Mouse (Mus musculus) cerebellum, adult 9-10 months (tissue): ENCODE measurements at regions not wholly inside any gene's neighbourhood (a gene's known extent, or its start where the extent isn't known, plus 50 kb on each side); places are given as distances from the start of the nearest gene placed in this dataset.

Source experiments
- DNase-seq: peaks from one replicate; pipeline ENCODE4 v3.0.0; 2022

DNA sequence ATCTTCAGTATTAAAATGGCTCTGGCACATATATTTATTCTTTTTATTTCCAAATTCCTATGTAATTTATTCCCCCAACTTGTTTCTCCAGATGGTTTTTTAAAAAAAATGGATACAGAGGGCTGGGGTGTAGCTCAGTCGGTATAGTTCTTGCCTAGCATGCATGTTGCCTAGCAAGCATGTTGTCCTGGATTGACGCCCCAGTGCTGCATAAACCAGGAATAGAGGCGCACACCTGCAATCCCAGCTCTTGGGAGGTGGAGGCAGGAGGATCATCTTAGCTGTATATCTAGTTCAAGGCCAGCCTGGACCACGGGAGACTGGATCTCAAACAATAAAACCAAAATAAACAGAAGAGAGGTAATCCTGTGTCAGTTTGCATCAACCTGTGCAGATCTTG is 183.5 kb upstream of the Jmjd1c start:
- no peak for DNase-seq

DNA sequence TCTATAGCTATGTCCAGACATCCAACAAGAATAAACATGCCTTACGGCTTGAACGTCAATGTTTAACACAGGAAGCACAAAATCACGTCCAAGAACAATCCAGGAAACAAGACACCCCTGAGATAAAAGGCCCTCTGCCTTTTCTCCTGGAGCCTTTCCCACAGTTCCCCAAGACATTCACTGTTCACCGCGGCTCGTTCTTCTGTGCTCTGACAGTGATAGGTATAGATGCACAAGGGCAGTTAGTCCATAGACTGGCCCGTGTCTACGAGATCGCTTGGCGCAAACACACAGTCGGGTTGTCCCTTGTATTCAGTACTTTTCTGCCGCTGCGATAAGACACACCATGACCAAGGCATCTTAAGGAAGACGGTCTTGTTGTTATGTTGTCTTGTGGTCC is 182.7 kb upstream of the Jmjd1c start:
- no peak for DNase-seq

DNA sequence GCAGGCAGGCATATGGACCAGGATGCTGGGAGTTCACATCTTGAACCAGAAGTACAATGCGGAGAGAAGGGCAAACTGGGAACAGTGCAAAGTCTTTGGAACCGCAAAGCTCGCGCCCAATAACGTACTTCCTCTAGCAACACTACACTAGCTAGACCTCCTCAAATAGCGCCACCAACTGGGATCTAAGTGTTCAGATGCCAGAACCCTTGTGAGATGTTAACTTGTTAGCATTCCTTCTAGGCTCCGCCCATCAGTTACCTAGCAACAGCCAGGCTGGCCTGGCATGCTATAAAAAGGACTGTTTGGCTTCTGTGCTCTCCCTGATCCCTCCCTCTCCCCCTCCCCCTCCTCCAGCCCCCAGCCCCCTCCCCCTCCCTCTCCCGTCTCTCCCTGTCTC is 182.3 kb upstream of the Jmjd1c start:
- no peak for DNase-seq

DNA sequence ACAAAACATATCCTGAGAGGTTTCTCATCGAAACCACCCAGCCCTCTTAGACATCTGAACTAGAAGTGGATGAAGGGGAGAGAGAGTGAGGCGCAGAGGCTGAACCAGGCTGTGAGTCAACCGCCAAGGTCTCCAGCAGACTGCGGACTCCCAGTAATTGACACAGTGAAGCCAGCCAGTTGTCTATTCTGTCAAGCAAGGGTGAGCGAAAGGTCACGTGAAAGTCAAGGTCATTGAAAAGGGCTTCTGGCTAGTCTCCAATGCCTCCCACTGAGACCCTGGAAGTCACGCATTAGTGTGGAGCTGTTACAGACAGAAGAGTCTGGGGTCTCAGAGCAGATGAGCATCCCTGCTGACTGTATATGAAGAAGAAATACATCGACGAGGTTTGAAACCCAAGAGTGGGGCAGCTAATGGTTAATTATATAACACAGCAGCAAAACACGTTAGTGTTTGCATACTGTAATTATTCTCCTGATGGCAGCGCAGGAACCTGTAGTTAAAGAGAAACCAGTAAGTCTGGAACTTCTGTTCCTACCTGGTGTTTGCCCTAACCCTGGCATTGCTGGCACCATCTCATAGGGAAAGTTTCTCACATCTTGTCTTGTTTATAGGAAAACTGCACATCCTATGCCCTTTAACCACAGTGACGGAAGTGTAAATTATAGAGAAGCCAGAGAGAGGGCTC is 181.5 kb upstream of the Jmjd1c start:
- no peak for DNase-seq

DNA sequence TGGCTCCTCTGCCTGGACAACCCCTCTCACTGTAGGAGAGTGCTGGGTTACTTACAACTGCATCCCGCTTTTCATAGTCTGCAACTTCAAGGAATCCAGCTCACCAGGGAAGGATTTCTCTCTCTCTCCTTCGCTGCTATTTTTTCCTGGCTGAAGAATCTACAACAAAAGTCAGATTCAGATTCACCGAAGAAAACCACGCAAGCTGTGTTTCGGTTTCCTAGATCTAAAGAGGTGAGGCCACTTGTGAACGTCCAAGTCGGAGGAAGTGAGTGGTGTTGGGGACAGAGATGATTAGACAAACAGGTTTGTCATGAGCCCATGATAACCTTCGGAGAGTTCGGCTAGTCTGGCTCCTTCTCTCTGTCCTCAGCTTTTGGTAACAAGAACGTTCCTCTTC is 180.1 kb upstream of the Jmjd1c start:
- no peak for DNase-seq

DNA sequence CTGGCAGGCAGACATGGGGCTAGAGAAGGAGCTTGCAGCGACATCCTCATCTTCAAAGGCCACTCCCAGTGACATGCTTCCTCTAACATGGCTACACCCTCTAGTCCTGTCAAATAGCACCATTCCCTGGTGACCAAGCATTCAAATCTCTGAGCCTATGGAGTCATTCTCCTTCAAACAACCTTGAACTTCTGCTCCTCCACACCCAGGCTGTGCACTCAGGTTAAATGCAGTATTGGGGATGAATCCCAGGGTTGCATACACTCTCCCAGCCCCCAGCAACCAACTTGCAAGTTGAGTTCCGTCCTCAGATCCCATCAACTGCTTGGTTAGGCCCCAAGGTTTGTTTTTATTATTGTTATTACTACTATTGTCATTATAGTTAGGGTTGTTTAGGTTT is 178.2 kb upstream of the Jmjd1c start:
- no peak for DNase-seq

DNA sequence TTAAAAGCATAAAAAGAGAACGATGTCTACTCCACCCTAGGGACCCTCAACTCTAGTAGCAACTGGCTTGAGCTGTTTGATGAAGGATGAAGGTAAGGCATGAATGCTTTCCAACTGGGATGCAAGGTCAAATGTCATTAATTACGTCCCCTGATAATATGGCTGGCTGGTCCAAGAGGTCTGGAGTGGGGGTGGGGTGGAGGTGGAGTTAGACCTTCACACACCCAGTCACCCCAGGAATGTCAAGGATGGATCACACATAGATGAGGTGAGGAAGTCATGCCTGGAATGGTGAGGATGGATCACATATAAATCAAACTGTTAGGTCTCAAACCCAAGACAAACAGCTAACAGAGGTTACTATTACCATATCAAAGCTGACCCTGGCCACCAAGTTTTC is 177.2 kb upstream of the Jmjd1c start:
- DNase-seq = no peak

DNA sequence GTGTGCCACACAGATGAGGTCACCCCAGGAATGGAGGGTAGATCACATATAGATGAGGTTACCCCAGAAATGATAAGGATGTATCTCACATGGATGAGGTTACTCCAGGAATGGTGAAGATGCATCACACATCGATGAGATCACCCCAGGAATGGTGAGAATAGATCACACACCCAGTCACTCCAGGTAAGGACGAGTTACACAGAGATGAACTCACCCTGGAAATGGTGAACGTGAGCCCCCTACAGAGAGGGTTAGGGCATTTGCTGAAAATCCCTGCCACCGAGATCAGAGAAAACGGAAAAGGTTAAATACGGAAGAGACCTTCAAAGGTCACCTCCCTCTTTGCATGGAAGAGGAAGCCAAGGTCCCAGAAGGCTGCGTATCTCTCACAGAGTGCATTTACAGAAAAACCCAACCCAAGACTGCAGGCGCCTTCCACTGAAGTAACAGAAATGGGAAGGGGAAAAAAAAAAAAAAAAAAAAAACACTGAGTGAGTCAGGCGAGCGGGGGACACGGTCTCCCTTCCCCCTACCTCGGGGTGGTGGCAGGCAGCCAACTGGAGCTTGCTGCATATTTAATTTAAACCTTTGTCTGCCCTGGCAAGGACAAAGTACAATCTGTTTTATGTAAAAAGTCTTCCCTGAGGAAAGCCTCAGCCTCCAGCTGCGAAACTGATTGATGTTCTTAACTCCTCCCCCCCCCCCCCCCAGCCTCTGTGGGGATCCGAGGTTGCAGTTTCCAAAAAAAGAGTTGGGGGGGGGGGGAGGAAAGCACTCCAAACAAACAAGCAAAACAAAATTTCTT is 175.8 kb upstream of the Jmjd1c start:
- DNase-seq = peak; percentile 75

DNA sequence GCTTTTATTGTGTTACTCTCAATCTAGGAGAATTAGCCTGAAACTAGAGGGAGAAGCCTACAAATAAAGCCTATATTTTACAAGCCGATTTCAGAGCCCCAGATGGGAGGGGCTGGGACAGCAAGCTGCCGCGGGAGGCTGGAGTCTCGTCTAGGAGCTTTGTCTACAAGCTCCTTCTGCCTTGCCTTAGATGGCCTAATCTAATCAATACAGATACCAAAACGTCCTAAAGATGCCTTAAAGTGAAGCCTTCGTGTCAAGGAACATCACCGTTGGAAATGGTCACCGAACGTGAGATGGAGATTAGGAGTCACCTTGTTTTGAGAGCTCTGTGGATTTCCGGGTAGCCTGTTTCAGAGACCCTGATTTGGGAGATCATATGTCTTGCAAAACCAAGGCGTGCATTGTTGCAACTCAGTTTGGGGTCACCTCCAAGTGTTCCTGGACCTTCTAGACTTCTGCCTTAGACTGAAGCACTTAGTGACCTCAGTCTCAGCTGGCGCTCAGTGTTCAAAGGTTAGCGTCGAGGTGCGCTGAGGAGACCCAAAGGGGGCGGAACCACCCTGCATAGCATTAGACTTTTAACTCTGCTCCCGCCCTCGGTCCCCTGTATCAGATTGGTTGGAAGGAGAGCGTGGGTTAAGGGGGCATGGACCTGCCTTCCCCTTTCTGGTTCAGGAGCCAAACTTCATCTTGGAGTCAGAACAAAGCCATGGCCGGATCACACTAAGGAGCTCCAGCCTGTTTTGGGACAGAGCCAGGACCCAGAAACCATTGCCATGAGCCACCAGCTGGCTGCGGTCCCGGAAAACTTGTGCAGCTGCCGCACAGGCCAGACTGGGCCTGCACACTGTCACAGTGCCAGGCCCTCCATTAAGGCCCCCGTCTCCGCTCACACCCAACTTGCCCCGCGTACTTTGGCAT is 174.9 kb upstream of the Jmjd1c start:
- DNase-seq = peak; percentile 91

DNA sequence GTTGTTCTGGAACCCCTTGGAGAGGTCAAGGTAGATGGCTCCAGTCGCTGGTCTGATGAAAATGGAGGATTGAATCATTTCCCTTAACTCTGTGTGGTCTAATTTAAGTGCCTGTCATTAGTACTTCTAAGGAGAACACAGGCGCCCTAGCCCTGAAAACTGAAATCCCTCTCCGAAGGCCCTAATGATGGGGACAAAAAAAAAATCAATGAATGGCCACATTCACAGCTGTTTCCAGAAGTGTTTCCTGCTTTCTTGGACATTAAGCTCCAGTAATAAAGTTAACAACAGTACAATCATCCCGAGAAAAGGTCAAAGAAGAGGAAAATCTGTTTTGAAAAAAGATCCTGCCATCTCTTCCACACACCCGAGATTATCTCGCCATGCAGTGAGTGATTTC is 174.1 kb upstream of the Jmjd1c start:
- DNase-seq = no peak

DNA sequence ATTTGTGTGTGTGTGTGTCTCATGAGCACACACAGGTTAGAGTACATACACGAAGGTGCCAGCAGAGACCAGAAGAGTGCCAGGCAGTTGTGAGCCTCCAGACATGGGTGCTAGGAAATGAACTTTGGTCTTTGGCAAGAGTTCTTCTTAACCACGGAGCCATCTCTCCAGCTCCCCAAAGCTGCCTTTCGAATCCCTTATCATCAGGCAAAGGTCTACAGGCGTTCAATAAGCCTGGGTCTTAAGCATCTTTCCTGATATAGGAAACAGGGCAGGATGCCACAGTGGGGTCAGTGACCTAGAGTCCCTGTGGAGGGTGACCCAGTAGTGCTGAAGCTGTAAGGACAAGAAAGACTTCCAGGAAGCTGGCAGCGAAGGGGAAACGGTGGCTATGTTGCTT is 173.6 kb upstream of the Jmjd1c start:
- DNase-seq = no peak

DNA sequence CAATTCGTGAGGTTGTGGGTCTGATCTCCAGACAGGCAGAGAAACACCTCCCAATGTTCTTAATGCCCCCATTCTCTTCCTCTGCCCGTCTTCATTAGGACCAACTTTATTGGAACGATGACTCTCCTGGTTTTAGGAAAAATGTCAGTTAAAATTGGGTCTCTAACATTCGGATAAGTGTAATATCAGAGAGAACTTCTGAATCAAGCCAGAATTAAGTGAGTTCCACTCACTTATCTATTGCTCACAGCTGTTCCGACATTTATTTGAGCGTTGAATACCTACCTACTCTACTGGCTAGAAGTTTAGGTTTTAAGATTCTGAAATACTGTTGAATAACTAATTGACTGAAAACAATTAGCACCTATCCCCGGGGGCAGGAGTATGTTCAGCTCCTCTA is 172.0 kb upstream of the Jmjd1c start:
- no peak for DNase-seq

DNA sequence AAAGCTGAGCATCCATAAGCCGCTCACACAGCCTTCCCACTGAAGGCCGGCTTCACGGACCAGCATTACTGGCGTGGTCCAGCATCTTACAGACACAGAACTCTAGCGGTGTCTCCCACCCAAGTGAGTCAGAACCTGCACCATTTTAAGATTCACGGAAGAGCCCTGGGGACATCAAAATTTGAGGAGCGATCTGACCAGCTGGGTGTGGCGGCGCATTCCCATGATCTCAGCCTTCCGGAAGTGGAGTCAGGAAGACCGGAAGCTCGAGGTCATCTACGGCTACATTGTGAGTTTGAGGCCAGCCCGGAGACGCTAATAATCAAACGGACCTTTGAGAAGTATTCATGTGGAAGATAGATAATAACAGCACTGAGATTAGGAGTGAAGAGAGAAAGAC is 171.5 kb upstream of the Jmjd1c start:
- DNase-seq = no peak

DNA sequence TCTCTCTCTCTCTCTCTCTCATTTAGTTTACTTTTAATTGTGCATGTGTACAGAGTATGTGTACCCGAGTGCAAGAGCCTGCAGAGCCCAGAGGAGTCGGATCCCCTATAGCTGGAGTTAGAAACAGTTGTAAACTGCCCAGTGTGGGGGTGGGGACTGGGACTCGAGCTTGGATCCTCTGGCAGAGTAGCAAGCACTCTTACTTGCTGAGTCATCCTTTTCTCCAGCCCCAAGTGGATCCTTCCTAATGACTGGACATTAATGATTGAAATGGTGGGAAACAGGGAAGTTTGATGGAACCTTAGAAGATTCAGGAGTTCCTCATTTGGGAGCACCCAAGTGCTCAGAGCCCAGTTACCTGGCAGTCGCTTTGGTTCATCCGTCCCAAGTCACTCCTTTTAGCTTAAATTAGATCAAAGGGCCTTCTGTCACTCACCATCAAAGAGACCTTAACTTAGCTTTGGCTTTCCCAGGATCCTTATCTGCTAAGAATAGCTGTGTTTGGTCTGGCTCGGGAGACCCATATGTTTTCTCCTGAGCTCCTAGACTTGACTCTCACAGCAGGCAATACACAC is 170.3 kb upstream of the Jmjd1c start:
- DNase-seq = no peak

DNA sequence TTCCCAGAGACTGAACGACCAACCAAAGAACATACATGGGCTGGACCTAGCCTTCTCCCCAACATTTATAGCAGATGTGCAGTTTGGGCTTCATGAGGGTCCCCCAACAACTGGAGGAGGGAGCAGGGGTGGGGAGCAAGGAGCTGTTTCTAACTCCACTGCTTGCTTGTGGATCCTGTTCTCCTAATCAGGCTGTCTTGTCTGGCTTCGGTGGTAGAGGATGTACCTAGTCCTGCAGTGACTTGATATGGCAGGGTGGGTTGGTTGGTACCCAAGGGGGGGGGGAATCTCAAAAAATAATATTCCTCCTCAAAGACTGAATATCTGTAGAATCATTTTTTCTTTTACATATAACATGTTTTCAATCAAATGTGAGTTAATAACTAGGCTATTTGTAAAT is 168.3 kb upstream of the Jmjd1c start:
- DNase-seq = no peak

DNA sequence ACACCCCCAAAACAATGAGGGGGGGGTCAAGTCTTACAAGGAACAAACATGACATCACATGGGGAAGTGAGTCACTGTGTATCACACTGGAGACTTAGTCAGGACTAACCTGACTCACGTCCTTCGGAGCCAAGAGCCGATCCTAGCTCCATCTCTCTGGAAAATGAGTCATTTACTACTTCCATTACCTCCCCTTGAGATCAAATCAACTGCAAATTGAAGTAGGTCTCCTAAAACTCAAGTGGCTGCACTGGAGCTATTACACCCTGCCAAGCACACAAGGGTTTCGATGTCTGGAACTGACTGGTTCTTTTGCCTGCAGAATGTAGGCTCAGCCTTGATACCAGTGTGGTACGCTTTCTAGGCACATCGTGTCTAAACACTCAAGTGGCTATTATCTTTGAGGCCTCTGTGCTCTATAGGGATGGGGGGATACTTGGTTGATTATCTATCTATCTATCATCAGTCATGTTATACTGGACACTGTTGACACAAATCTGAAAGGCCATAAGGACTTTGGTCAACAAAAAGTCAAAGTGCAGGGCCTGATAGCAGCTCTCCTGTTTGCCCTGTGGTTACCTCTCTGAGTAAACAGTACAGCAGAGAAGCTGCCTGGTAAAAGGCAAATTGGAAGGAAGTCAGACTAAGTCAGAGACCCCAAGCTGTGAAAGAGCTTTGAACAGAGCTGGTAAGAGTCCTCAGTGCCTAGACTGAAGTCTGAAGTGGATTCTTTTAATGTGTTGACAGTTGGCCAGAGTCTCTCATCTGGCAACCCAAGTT is 167.5 kb upstream of the Jmjd1c start:
- DNase-seq = no peak

DNA sequence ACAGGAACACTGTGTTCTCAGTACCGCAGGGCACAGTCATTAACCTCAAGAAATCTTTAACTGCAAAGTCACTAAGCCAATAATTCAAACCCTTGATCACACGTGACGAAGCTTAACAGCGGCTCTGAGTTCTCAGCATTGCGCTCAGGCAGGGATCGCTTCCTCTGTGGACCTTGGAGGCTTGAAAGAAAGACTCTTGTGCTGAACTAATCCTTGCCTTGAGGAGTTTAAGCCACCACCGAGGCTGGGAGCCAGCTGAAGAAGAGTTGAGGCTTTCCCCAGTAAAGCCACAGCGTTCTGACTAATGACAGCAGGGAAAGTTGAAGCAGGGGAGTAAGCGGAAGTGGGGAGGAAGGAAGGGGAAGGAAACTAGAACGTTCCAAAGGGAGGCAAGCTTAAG is 165.4 kb upstream of the Jmjd1c start:
- no peak for DNase-seq

DNA sequence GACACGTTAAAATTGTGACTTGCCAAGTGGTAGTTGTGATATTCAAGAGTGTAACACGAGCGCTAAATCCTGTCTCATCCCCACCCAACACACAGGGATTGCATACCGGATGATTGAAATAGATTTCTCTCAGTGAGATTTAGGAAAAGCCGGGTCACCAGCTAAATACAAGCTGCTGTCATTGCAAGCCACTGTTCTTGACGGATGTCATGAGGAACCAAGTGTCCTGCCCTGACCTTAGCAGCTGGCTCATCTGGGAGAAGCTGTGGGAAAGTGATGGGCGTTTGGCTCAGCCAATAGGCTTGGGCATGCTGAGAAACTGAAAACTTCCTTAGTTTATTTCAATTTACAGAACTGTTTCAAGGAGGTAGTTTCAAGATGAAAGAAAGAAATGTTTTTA is 164.4 kb upstream of the Jmjd1c start:
- DNase-seq = no peak

DNA sequence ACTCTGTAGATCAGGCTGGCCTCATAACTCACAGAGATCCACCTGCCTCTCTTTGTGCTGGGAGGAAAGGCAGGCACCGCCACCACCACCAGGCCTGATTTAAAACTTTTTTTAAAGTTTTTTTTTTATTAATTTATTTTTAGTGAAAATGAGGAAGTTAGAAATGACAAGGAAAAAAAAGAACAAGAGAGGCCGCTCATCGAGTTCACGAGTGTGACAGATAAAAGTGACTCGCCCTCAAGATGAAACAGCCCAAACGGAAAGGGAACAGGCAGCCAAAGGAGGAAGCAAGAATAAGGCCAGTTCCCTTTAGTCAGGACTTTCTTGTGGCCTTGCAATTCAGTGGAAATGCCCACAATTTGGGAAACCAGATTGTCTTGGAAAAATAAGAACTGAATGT is 163.4 kb upstream of the Jmjd1c start:
- DNase-seq = no peak

DNA sequence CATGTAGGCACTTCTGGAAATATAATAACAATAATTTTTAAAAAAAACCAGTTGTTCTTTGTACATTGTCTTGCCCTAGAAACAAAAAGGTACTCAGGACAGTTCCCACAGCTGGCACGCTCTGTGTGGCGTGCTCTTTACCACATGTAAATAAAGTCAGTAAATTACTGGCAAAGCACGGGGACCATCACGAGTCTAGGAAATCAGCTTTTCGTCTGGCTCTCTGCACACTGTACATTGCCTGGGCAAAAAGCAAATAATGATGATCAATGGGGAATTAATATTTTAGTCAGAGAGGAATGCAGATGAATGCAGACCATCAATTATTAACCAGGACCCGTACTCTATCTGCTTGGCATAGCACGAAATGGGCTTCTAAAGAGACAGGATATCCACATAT is 162.2 kb upstream of the Jmjd1c start:
- no peak for DNase-seq

DNA sequence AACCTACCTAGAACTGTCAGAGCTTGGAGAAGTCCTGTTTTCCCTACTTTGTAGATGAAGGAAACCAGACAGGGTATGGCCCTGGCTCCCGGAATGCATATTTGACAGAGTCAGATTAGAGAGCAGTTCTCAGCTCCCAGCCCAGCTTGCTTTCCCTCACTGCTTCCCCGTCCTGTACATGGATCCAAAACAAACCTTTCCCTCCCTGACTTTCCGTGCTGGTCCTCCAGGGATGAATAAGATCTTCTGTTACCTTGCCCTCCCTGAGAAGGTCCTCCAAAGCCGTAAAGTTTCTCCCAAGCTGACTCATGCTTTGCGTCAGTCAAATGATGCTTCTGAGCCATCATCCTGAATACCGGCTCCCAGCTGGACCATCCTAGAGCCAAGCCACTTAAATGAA is 160.2 kb upstream of the Jmjd1c start:
- DNase-seq = no peak

DNA sequence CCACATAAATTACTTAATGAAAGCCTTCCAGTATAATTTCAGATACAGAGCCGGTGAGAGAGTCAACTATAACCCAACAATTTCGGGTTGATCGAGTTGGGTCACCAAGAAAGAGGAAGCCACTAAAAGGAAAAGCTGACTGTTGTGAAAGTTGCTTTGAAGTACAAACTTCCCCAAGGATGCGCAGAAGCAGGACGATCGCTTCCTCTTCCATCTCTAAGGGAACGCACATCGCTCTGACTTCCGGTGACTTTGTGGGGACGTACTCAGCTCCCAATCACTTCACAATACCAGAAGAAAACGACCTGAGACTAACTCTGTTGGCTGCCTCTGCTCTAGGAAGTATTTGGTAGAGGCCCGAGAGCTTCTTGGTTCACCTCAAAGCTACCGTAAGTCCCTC is 158.8 kb upstream of the Jmjd1c start:
- no peak for DNase-seq

DNA sequence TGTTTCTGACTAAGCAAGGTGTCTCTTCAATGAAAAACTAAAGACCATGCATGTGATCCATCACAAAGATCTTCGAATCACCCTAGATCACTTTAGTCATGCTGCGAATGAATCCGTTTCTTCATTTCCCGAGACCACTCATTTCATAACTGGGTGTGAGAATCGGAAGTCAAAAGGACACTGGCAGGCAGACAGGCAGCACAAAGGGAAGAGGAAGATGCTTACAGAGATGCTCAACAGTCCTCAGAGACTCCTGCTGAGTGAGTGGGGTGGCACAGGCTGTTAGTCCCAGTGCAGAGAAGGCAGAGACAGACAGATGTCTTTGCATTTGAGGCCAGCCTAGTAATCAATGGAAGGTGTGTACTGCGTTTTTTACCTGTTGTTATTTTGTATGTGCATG is 155.6 kb upstream of the Jmjd1c start:
- no peak for DNase-seq
